Mouse (Mus musculus) lung, adult 2 months (tissue): ENCODE results near the gene Atp11a.

ENCODE experiments used
- CTCF ChIP-seq: fragments of 200-500 bp; IDR thresholded peaks from 2 replicates; pipeline ENCODE4 v1.5.1; 2011; ENCODE audit warnings: mild to moderate bottlenecking, low read length, control low read depth; ENCODE audit not compliant: insufficient read depth
- POLR2A ChIP-seq: fragments of 200-500 bp; IDR thresholded peaks from 2 replicates; pipeline ENCODE4 v1.6.1; 2011; ENCODE audit warnings: low read depth, mild to moderate bottlenecking, control low read depth, low read length, borderline replicate concordance; ENCODE audit errors: extremely low read depth

DNA sequence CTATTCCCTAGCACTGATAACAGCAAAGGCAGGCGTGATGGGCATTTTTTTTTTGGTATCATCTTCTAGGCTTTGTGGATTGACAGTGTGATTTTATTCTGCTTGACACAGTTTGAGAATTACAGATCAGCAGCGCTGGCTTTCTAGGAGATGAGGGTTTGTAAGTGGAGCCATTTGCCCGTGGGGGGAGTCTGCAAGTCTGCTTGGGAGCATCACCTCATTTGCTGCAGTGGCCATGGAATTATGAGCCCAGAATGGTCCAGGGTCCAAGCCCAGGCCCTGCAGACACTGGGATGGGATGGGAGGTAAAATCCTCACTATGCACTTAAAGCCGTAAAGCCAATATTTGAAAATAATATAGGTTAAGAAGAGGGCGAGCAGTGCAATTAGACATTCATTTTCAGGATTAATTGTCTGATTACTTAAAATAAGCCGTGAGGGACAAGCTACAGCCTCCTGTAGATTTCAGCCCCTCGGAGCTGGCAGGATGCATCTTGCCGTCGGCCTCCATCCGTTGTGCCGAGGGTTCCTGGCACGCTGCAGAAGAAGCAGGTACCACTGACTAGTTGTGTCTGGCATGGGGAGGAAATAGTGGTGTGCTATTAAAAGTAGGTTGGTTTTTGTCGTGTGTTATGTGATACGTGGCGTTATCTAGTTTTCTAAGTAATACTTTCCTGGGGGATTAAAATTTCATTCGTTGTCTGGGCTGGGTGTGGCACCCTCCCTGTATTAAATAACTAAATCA is 159.5 kb downstream of the Atp11a start:
- TF ChIP-seq POLR2A: no peak
- TF ChIP-seq CTCF: no peak
